Mouse (Mus musculus) forebrain, postnatal 0 days (tissue): ENCODE measurements around the gene Mllt11. TPM values are rescaled to one million over a fixed set of nuclear protein-coding genes. Genes with fewer than 3 reads are reported as not detected.

Experiments
- ATAC-seq: fragments of 200-750 bp; cut with Nextera tagmentation; 2 replicates; pipeline ENCODE4 v1.8.0; 2017; ENCODE audit warnings: mild to moderate bottlenecking, moderate library complexity
- DNase-seq: peaks from one replicate; pipeline ENCODE4 v3.0.0-alpha.2; 2015
- H3K27ac ChIP-seq: fragments of 300-500 bp; sonication (generic); 2 replicates; pipeline ENCODE4 v1.5.1; 2014; ENCODE audit warnings: low read depth, mild to moderate bottlenecking, antibody characterized with exemption, low read length, moderate library complexity, mixed read lengths
- H3K27me3 ChIP-seq: fragments of 300-500 bp; sonication (generic); 2 replicates; pipeline ENCODE4 v1.6.1; 2014; ENCODE audit warnings: mild to moderate bottlenecking, low read length, mixed read lengths; ENCODE audit not compliant: insufficient read depth
- H3K36me3 ChIP-seq: fragments of 300-500 bp; sonication (generic); 2 replicates; pipeline ENCODE4 v1.6.1; 2014; ENCODE audit warnings: mild to moderate bottlenecking, moderate library complexity; ENCODE audit not compliant: insufficient read depth
- H3K4me1 ChIP-seq: fragments of 300-500 bp; sonication (generic); 2 replicates; pipeline ENCODE4 v1.6.1; 2014; ENCODE audit warnings: antibody characterized with exemption; ENCODE audit not compliant: insufficient read depth
- H3K4me2 ChIP-seq: fragments of 300-500 bp; sonication (generic); 2 replicates; pipeline ENCODE4 v1.6.1; 2014; ENCODE audit warnings: low read depth, mild to moderate bottlenecking, moderate library complexity
- H3K4me3 ChIP-seq: fragments of 300-500 bp; sonication (generic); 2 replicates; pipeline ENCODE4 v1.5.1; 2014; ENCODE audit warnings: low read depth, low read length, mixed read lengths
- H3K9ac ChIP-seq: fragments of 300-500 bp; sonication (generic); 2 replicates; pipeline ENCODE4 v1.6.1; 2014; ENCODE audit warnings: mild to moderate bottlenecking
- H3K9me3 ChIP-seq: fragments of 300-500 bp; sonication (generic); 2 replicates; pipeline ENCODE4 v1.6.1; 2016; ENCODE audit warnings: low read length
- CTCF ChIP-seq: sonication (generic); IDR thresholded peaks from 2 replicates; pipeline ENCODE4 v1.5.1; 2016; ENCODE audit warnings: antibody characterized with exemption, control low read depth, low read depth
- WGBS: fragments of 180-500 bp; shearing (Covaris S2); extraction: QIAGEN DNeasy Blood & Tissue Kit; methylation state at CpG from one replicate; pipeline ENCODE4 v1.1.7; 2014; 5-methylcytosine and 5-hydroxymethylcytosine counted together
- polyA plus RNA-seq: library from polyadenylated mRNA; unstranded; fragments of >200 nt; fragmentation: Nextera tagmentation; extraction: Ambion mirVana; gene quantifications from 2 replicates; pipeline ENCODE4 v1.2.1, GENCODE M21; 2015
- total RNA-seq: library from RNA; depleted of rRNA; stranded (reverse); fragments of >200 nt; gene quantifications from 2 replicates; pipeline ENCODE4 v1.2.3, GENCODE M21; 2014

Mllt11 gene
- total and polyA plus RNA-seq, 2 experiments from 2014 or later = 207 to 578 TPM

DNA sequence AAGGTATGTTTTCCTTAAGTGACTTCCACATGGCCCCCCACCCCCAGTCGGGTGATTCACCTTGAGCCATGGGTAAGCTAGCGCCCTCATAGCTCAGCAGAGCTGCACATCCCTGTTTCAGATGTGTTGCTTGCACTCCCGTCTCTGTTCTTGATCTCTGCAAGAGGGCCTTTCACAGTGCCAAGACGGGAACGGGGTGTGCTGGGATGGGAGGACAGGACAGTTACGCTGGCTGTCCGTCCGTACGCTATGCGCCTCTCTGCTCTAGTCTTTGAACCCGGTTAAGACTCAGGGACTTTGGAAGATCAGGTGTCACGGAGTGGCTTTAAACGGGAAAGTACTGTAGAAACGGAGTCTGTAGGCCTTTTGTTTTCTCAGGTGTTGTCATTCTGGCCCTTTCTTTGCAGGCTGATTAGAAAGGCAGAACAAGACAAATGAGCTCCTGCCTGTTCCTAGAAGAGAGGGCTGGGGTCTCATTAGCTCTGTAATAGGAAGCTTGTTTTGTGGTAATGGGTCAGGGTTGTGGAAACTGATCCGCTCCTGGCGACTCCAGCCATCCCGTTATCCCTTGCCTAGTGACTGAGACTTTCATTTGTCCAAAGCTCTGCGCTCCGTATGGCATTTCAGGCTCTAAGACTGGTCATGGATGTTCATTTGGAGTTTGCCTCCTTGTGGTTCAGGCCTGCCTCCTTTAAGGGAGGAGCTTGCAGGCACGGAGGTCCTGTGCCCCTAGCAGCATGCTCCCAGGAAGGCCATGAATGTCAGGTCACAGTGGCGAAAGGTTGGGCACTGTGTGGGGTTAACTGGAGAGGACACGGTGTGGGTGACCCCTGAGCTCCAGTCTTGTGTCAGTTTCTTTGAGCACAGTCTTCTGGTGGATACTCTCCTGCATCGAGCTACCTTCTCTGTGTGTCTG, 3.7 kb upstream of the Mllt11 start:
- TF ChIP-seq CTCF = no peak
- Histone ChIP-seq H3K27me3 (no peaks in the 10 kb centered on the region), H3K4me1 (peaks cover 2% of the 10 kb centered on the region; the same call in 1 of the 2 replicates), H3K9ac (no peak overlapping the region), H3K4me3 (no peak overlapping the region), H3K9me3 (no peaks in the 10 kb centered on the region), H3K27ac (no peak overlapping the region), H3K36me3 (peaks cover 59% of the 10 kb centered on the region), H3K4me2 (no peak overlapping the region)
- 61% methylated on average over 23 of the region's 23 CpGs for WGBS
- DNase-seq (no peak), ATAC-seq (no peak)

GRCm38 (mm10) chr3:95233303-95233980, 1.5 kb upstream of the Mllt11 start:
- Histone ChIP-seq H3K4me1 (peaks cover 10% of the 10 kb centered on the region), H3K36me3 (peaks cover 59% of the 10 kb centered on the region), H3K9ac (no peak overlapping the region), H3K9me3 (no peaks in the 10 kb centered on the region), H3K4me2 (no peak overlapping the region), H3K4me3 (no peak overlapping the region), H3K27me3 (no peaks in the 10 kb centered on the region), H3K27ac (no peak overlapping the region)
- TF ChIP-seq CTCF = no peak
- no peak for DNase-seq
- WGBS = 92% methylated on average over 16 of the region's 16 CpGs
- no peak for ATAC-seq

GRCm38 (mm10) chr3:95232771-95233170, 800 bp upstream of the Mllt11 start:
- peaks cover 10% of the 10 kb centered on the region for H3K4me1 ChIP-seq
- no peaks in the 10 kb centered on the region for H3K27me3 ChIP-seq
- TF ChIP-seq CTCF = no peak
- no peak overlapping the region for H3K27ac ChIP-seq
- no peak overlapping the region for H3K4me3 ChIP-seq
- no peaks in the 10 kb centered on the region for H3K9me3 ChIP-seq
- 91% methylated on average over 7 of the region's 7 CpGs for WGBS
- DNase-seq (no peak), ATAC-seq (no peak)
- H3K36me3 ChIP-seq = peaks cover 56% of the 10 kb centered on the region
- no peak overlapping the region for H3K9ac ChIP-seq
- H3K4me2 ChIP-seq = no peak overlapping the region

- 27% methylated on average over 8 of the region's 8 CpGs for WGBS
- DNase-seq (no peak), ATAC-seq (no peak)
- Histone ChIP-seq H3K27me3 (no peaks in the 10 kb centered on the region), H3K9ac (peak overlapping the region; percentile 87), H3K27ac (peak overlapping the region; percentile 98), H3K4me2 (peak overlapping the region; percentile 89), H3K9me3 (no peaks in the 10 kb centered on the region), H3K4me3 (peak overlapping the region; percentile 84), H3K4me1 (peaks cover 18% of the 10 kb centered on the region), H3K36me3 (peaks cover 43% of the 10 kb centered on the region)
- no peak for TF ChIP-seq CTCF
Observed at GRCm38 (mm10) chr3:95230495-95231297, 1.3 kb downstream of the Mllt11 start.

DNA sequence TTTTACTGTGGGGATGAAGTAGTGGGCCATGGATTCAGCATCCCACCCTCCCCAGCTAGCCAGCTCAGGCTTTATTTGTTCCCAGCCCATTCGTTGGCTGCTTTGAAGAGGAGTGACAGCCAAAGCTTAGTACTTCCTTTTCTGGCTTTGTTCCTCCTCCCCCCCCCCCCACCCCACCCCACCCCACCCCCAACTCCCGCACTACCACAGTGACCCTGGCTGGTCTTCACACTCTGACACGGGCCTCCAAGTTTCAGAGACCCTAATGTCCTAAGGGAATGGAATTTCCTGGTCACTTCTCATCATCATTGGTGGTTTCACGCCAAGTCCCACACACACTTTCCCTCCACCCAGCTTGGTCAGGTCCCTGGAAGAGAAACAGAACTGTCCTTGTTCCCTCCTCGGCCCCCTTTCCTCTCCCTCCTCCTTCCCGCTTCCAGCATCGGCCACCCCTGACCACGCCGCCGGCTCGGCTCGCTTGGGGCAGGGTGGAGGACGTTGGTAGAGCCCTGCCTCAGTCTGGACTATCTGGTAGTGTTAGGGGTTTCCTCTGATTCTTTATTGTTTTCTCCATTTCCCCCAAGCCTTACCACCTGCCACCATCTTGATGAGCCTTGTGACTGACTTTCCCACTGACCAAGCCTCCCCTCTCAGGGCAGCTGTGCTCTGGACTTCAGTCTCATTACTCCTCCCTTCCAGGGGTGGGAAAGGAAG, 2.0 kb downstream of the Mllt11 start:
- H3K36me3 ChIP-seq = peaks cover 39% of the 10 kb centered on the region
- ATAC-seq (peak; percentile 3; the same call in 1 of the 2 replicates), DNase-seq (peak; percentile 56)
- H3K4me1 ChIP-seq = peaks cover 22% of the 10 kb centered on the region
- 4% methylated on average over 13 of the region's 13 CpGs for WGBS
- H3K4me2 ChIP-seq = peak overlapping the region; percentile 89
- peak overlapping the region; percentile 87 for H3K9ac ChIP-seq
- no peaks in the 10 kb centered on the region for H3K9me3 ChIP-seq
- H3K27ac ChIP-seq = peak overlapping the region; percentile 98
- no peaks in the 10 kb centered on the region for H3K27me3 ChIP-seq
- peak overlapping the region; percentile 84 for H3K4me3 ChIP-seq
- TF ChIP-seq CTCF = no peak
